Mouse (Mus musculus) embryo, embryonic 10.5 days (tissue): ENCODE data around the gene Xrcc6.

ENCODE experiments used
- DNase-seq: peaks from one replicate; pipeline ENCODE4 v3.0.0-alpha.2; 2015; ENCODE audit warnings: low spot score

The Xrcc6 gene

GRCm38 (mm10) chr15:82085606-82086005 is 98.0 kb downstream of the Xrcc6 start:
- DNase-seq, result no peak

- DNase-seq, result no peak
Observed at GRCm38 (mm10) chr15:82086131-82086530, 98.5 kb downstream of the Xrcc6 start.

GRCm38 (mm10) chr15:82087266-82087665 is 99.6 kb downstream of the Xrcc6 start:
- DNase-seq, result peak; percentile 38
